Mouse (Mus musculus): ENCODE measurements around the gene Ddx39b.

- TF ChIP-seq CTCF (IDR thresholded peaks at IDR 0.05; ENCODE audit: insufficient read depth, low read length) = no peak
- no peak for TF ChIP-seq POLR2A (IDR thresholded peaks at IDR 0.05; ENCODE audit: borderline replicate concordance, extremely low read depth, low read depth, low read length)
Observed at GRCm38 (mm10) chr17:35240384-35241304, 902 bp upstream of the Ddx39b start.
